Mouse (Mus musculus): ENCODE results near the gene Tbcc. TPM values are rescaled to one million over a fixed set of nuclear protein-coding genes. Genes with fewer than 3 reads are reported as not detected.
"Not testable (repeated sequence)": the region's sequence is repeated elsewhere in the genome, so short reads cannot be mapped to it uniquely, and the experiment has no call there.

The Tbcc gene
- polyA plus RNA-seq (2015; fragmentation: Nextera tagmentation; extraction: Ambion mirVana), result 40.1 and 40.2 TPM in 2 replicates

DNA sequence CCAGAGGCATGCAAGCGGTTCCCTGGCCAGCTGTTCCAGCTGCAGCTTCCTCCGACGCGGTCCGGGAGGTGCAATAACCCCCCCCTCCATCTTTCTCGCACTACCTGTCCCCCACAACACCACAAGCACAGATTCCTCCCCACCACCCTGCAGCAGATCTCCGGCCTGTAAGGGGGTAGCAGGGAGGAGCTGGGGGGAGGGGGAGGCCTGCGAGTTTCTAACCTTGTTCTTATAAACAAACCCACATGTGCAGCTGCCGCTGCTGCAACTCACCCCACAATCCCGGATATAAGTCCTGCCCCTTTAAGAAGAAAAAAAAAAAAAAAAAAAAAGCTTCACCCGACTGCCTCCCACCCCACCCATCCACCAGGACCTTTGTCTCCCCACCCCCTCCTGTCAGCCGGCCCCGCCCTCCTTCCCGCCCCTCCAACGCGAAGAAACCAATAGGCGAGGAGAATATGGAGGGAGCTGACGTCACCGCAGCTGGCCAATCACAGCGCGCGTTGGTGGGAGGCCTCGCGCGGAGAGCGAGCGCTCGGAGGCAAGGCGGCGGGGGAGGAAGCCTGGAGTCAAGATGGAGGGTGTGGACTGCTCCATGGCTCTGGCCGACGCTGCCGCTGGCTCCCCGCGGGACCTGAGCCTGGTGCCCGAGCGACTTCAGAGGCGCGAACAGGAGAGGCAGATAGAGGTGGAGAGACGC, at the start of gene Tbcc:
TSS of gene Tbcc (plus strand) at position 569 of the 700 bp plus-strand sequence.
- Histone ChIP-seq H3K4me2 (replicated peaks; ENCODE audit: low read depth) (peak within 1 kb of the TSS; percentile 98), H3K9me3 (ENCODE audit: control insufficient read depth) (no peaks in the 10 kb centered on the region), H3K27ac (ENCODE audit: low read depth, low read length) (peak within 1 kb of the TSS; percentile 92), H3K9ac (ENCODE audit: low read depth, low read length) (peak within 1 kb of the TSS; percentile 86), H3K4me1 (replicated peaks; ENCODE audit: control insufficient read depth, insufficient read depth, low read length) (peaks cover 21% of the 10 kb centered on the region), H3K36me3 (ENCODE audit: control insufficient read depth, insufficient read depth) (no peaks in the 10 kb centered on the region), H3K4me3 (ENCODE audit: low read depth, low read length) (peak within 1 kb of the TSS; percentile 84), H3K27me3 (replicated peaks; ENCODE audit: control insufficient read depth, insufficient read depth, low read length) (no peaks in the 10 kb centered on the region)
- peak; percentile 92 for ATAC-seq
- WGBS, result under 1% methylated on average over 40 of the region's 40 CpGs
- TF ChIP-seq CTCF (IDR thresholded peaks at IDR 0.05; ENCODE audit: low read depth), result no peak

DNA sequence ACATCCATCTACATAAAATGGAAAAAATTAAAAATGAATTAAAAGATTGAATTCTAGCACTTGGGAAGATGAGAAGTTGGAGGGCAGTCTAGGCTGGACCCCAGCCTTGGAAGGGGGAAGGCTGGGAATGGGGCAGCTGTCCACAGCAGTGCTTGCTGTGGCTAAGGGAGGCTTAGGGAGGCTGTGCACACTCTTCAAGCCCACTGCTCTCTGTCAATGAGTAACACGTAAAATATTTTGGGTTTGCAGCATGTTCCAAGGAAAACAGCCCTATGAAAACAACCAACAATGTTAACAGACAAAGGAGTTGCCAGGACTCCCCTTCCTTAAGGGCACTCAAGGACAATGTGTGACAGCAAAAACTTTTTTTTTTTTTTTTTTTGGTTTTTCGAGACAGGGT, 47.5 kb upstream of the Tbcc start:
- H3K9ac ChIP-seq (ENCODE audit: low read depth, low read length), result no peak overlapping the region
- H3K4me3 ChIP-seq (ENCODE audit: low read depth, low read length), result no peak overlapping the region
- H3K36me3 ChIP-seq (ENCODE audit: control insufficient read depth, insufficient read depth), result peaks cover 4% of the 10 kb centered on the region; the same call in 1 of the 2 replicates
- WGBS, result 68% methylated on average over 2 of the region's 2 CpGs
- no peaks in the 10 kb centered on the region for H3K4me1 ChIP-seq (replicated peaks; ENCODE audit: control insufficient read depth, insufficient read depth, low read length)
- H3K27ac ChIP-seq (ENCODE audit: low read depth, low read length), result no peak overlapping the region
- H3K27me3 ChIP-seq (replicated peaks; ENCODE audit: control insufficient read depth, insufficient read depth, low read length), result no peaks in the 10 kb centered on the region
- no peak for TF ChIP-seq CTCF (IDR thresholded peaks at IDR 0.05; ENCODE audit: low read depth)
- H3K4me2 ChIP-seq (replicated peaks; ENCODE audit: low read depth), result no peak overlapping the region
- no peak for ATAC-seq
- H3K9me3 ChIP-seq (ENCODE audit: control insufficient read depth), result no peaks in the 10 kb centered on the region

DNA sequence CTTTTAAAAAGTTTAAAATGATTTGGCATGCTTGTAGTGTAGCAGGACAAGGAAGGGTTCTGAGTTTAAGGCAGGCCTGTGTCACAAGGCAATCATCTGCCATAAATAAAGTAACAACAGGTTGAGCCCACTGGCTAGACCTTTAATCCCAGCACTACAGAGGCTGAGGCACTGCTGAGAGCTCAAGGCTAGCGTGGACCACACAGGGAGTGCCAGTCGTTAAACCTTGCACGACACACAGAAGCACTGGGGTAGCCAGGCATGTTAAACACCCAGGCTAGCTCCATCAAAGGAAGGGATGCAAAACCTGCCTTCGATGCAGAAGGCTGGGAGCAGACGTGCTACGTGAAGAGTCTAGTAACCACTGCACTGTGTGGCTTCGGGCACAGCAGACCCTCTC, 46.8 kb upstream of the Tbcc start:
- WGBS, result 56% methylated on average over 7 of the region's 7 CpGs
- no peak for ATAC-seq
- Histone ChIP-seq H3K27ac (ENCODE audit: low read depth, low read length) (no peak overlapping the region), H3K4me2 (replicated peaks; ENCODE audit: low read depth) (no peak overlapping the region), H3K9ac (ENCODE audit: low read depth, low read length) (no peak overlapping the region), H3K4me3 (ENCODE audit: low read depth, low read length) (no peak overlapping the region), H3K27me3 (replicated peaks; ENCODE audit: control insufficient read depth, insufficient read depth, low read length) (no peaks in the 10 kb centered on the region), H3K36me3 (ENCODE audit: control insufficient read depth, insufficient read depth) (peaks cover 4% of the 10 kb centered on the region; the same call in 1 of the 2 replicates), H3K4me1 (replicated peaks; ENCODE audit: control insufficient read depth, insufficient read depth, low read length) (no peaks in the 10 kb centered on the region), H3K9me3 (ENCODE audit: control insufficient read depth) (no peaks in the 10 kb centered on the region)
- TF ChIP-seq CTCF (IDR thresholded peaks at IDR 0.05; ENCODE audit: low read depth), result no peak

DNA sequence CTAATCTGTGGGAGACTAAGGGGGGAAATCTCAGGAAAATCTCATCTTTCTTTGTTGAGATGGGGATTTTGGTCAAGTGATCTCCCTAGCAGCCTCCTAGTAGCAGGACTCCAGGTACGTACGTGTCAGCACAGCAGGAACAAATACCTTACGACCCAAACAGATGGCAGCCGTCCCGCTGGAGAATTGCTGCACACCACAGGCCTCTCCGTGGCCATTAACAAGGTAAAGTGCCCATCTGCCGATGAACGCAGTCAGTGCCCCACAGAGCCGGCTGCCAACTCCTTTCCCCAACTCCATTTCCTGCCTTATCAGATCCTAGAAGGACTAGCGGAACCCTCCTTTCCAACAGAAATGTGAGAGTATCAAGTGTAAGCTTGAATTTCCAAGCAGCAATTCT, 45.7 kb upstream of the Tbcc start:
- 72% methylated on average over 10 of the region's 10 CpGs for WGBS
- no peak for TF ChIP-seq CTCF (IDR thresholded peaks at IDR 0.05; ENCODE audit: low read depth)
- no peak overlapping the region for H3K9ac ChIP-seq (ENCODE audit: low read depth, low read length)
- no peaks in the 10 kb centered on the region for H3K9me3 ChIP-seq (ENCODE audit: control insufficient read depth)
- no peaks in the 10 kb centered on the region for H3K27me3 ChIP-seq (replicated peaks; ENCODE audit: control insufficient read depth, insufficient read depth, low read length)
- no peak for ATAC-seq
- no peaks in the 10 kb centered on the region for H3K4me1 ChIP-seq (replicated peaks; ENCODE audit: control insufficient read depth, insufficient read depth, low read length)
- H3K4me2 ChIP-seq (replicated peaks; ENCODE audit: low read depth), result no peak overlapping the region
- H3K4me3 ChIP-seq (ENCODE audit: low read depth, low read length), result no peak overlapping the region
- H3K36me3 ChIP-seq (ENCODE audit: control insufficient read depth, insufficient read depth), result peaks cover 4% of the 10 kb centered on the region; the same call in 1 of the 2 replicates
- no peak overlapping the region for H3K27ac ChIP-seq (ENCODE audit: low read depth, low read length)

DNA sequence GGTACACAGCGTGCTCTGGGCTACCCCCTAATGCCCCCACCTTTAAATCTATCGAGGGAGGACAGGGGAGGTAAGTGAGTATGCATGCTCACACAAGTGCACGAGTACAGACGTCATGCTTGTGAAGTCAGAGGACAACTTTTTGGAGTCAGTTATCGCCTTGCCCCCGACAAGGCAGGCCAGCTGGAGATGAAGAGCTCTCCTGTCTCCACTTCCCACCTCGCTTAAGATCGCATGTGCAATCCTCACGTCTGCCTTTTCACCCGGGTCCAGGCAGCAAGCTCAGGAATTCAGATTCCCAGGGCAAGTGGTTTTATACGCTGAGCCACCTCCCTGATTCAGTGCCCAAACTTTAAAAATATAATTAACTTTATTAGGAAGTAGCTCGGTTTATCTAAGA, 45.2 kb upstream of the Tbcc start:
- TF ChIP-seq CTCF (IDR thresholded peaks at IDR 0.05; ENCODE audit: low read depth), result no peak
- H3K27me3 ChIP-seq (replicated peaks; ENCODE audit: control insufficient read depth, insufficient read depth, low read length), result no peaks in the 10 kb centered on the region
- H3K4me1 ChIP-seq (replicated peaks; ENCODE audit: control insufficient read depth, insufficient read depth, low read length), result no peaks in the 10 kb centered on the region
- no peak overlapping the region for H3K9ac ChIP-seq (ENCODE audit: low read depth, low read length)
- no peak for ATAC-seq
- H3K9me3 ChIP-seq (ENCODE audit: control insufficient read depth), result no peaks in the 10 kb centered on the region
- H3K27ac ChIP-seq (ENCODE audit: low read depth, low read length), result no peak overlapping the region
- H3K36me3 ChIP-seq (ENCODE audit: control insufficient read depth, insufficient read depth), result peaks cover 1% of the 10 kb centered on the region; the same call in 1 of the 2 replicates
- no peak overlapping the region for H3K4me3 ChIP-seq (ENCODE audit: low read depth, low read length)
- no peak overlapping the region for H3K4me2 ChIP-seq (replicated peaks; ENCODE audit: low read depth)
- 84% methylated on average over 12 of the region's 12 CpGs for WGBS

DNA sequence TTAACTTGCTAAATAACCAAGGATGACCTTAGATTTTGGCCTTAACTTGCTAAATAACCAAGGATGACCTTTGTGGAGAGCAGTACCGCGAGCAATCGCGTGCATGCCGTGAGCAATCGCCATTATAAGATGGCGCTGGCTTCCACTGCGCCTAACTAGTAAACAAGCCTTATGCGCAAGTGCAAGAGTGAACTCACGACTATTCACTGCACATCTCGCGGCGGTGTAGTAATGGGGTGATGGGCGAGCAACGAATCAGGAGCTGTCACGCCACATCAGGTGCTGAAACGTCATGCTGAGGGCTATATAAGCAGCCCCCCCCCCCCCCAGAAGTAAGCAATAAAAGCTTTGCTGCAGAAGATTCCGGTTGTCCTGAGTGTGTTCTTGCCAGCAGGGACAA, 43.9 kb upstream of the Tbcc start:
- not testable (repeated sequence) for H3K27me3 ChIP-seq (replicated peaks; ENCODE audit: control insufficient read depth, insufficient read depth, low read length); H3K9me3 ChIP-seq (ENCODE audit: control insufficient read depth); ATAC-seq; H3K27ac ChIP-seq (ENCODE audit: low read depth, low read length); H3K4me2 ChIP-seq (replicated peaks; ENCODE audit: low read depth); H3K4me3 ChIP-seq (ENCODE audit: low read depth, low read length); H3K4me1 ChIP-seq (replicated peaks; ENCODE audit: control insufficient read depth, insufficient read depth, low read length); H3K9ac ChIP-seq (ENCODE audit: low read depth, low read length); H3K36me3 ChIP-seq (ENCODE audit: control insufficient read depth, insufficient read depth)
- 94% methylated on average over 18 of the region's 18 CpGs for WGBS

All from intestine, postnatal 0 days (tissue).